Mouse (Mus musculus) lung, embryonic 15.5 days (tissue): ENCODE data around the gene Ccl22. TPM values are rescaled to one million over a fixed set of nuclear protein-coding genes. Genes with fewer than 3 reads are reported as not detected.

Source experiments
- ATAC-seq: fragments of 200-750 bp; cut with Nextera tagmentation; 2 replicates; pipeline ENCODE4 v1.8.0; 2017; ENCODE audit warnings: moderate number of reproducible peaks, borderline replicate concordance; ENCODE audit not compliant: low FRiP score, low TSS enrichment; ENCODE audit errors: extremely low read depth
- H3K27ac ChIP-seq: fragments of 300-500 bp; sonication (generic); 2 replicates; pipeline ENCODE4 v1.5.1; 2015; ENCODE audit warnings: moderate library complexity, mild to moderate bottlenecking, inconsistent platforms
- H3K27me3 ChIP-seq: fragments of 300-500 bp; sonication (generic); 2 replicates; pipeline ENCODE4 v1.6.1; 2015; ENCODE audit warnings: inconsistent platforms
- H3K36me3 ChIP-seq: fragments of 300-500 bp; sonication (generic); 2 replicates; pipeline ENCODE4 v1.6.1; 2015; ENCODE audit warnings: inconsistent platforms
- H3K4me1 ChIP-seq: fragments of 300-500 bp; sonication (generic); 2 replicates; pipeline ENCODE4 v1.6.1; 2015; ENCODE audit warnings: inconsistent platforms
- H3K4me2 ChIP-seq: fragments of 300-500 bp; sonication (generic); 2 replicates; pipeline ENCODE4 v1.6.1; 2015; ENCODE audit warnings: inconsistent platforms, mild to moderate bottlenecking, moderate library complexity
- H3K4me3 ChIP-seq: fragments of 300-500 bp; sonication (generic); 2 replicates; pipeline ENCODE4 v1.5.1; 2015; ENCODE audit warnings: mild to moderate bottlenecking, inconsistent platforms
- H3K9ac ChIP-seq: fragments of 300-500 bp; sonication (generic); 2 replicates; pipeline ENCODE4 v1.6.1; 2015; ENCODE audit warnings: inconsistent platforms
- H3K9me3 ChIP-seq: fragments of 300-500 bp; sonication (generic); 2 replicates; pipeline ENCODE4 v1.6.1; 2016; ENCODE audit warnings: inconsistent platforms
- WGBS: fragments of 180-500 bp; shearing (Covaris S2); methylation state at CpG from one replicate; pipeline ENCODE4 v1.1.7; 2015; 5-methylcytosine and 5-hydroxymethylcytosine counted together
- polyA plus RNA-seq: library from polyadenylated mRNA; unstranded; fragments of >200 nt; fragmentation: Nextera tagmentation; extraction: Ambion mirVana; gene quantifications from 2 replicates; pipeline ENCODE4 v1.2.1, GENCODE M21; 2015

Gene Ccl22
- polyA plus RNA-seq, 1 experiment from 2014 or later, result 0.06 TPM

- H3K9ac ChIP-seq, result no peak overlapping the region
- no peaks in the 10 kb centered on the region for H3K27me3 ChIP-seq
- no peaks in the 10 kb centered on the region for H3K36me3 ChIP-seq
- no peaks in the 10 kb centered on the region for H3K9me3 ChIP-seq
- H3K4me2 ChIP-seq, result no peak overlapping the region
- no peak overlapping the region for H3K27ac ChIP-seq
- no peak overlapping the region for H3K4me3 ChIP-seq
- no peak for ATAC-seq
- 60% methylated on average over 9 of the region's 9 CpGs for WGBS
- H3K4me1 ChIP-seq, result peaks cover 6% of the 10 kb centered on the region; the same call in 1 of the 2 replicates
These were observed 38.5 kb upstream of the Ccl22 start for GRCm38 (mm10) chr8:94706732-94707395.

- Histone ChIP-seq H3K4me3 (no peak overlapping the region), H3K36me3 (no peaks in the 10 kb centered on the region), H3K9me3 (no peaks in the 10 kb centered on the region), H3K27me3 (no peaks in the 10 kb centered on the region), H3K9ac (no peak overlapping the region), H3K4me2 (no peak overlapping the region), H3K4me1 (peaks cover 3% of the 10 kb centered on the region; the same call in 1 of the 2 replicates), H3K27ac (no peak overlapping the region)
- no peak for ATAC-seq
- 62% methylated on average over 8 of the region's 8 CpGs for WGBS
These were observed 35.1 kb upstream of the Ccl22 start for GRCm38 (mm10) chr8:94710336-94710735.

GRCm38 (mm10) chr8:94711160-94711718 lies 34.2 kb upstream of the Ccl22 start:
- 40% methylated on average over 5 of the region's 5 CpGs for WGBS
- Histone ChIP-seq H3K4me2 (0 out of 2 replicates have a peak overlapping the region, but pooled peaks have one; percentile 4), H3K27ac (peak overlapping the region; percentile 51), H3K4me3 (no peak overlapping the region), H3K9me3 (no peaks in the 10 kb centered on the region), H3K36me3 (no peaks in the 10 kb centered on the region), H3K27me3 (no peaks in the 10 kb centered on the region), H3K4me1 (peaks cover 3% of the 10 kb centered on the region; the same call in 1 of the 2 replicates), H3K9ac (no peak overlapping the region)
- ATAC-seq, result no peak

GRCm38 (mm10) chr8:94714556-94714955 lies 30.8 kb upstream of the Ccl22 start:
- Histone ChIP-seq H3K4me1 (0 out of 2 replicates have a peak, but pooled peaks cover 3% of the 10 kb centered on the region), H3K9ac (no peak overlapping the region), H3K36me3 (no peaks in the 10 kb centered on the region), H3K4me3 (no peak overlapping the region), H3K27ac (no peak overlapping the region), H3K9me3 (no peaks in the 10 kb centered on the region), H3K27me3 (no peaks in the 10 kb centered on the region), H3K4me2 (no peak overlapping the region)
- 35% methylated on average over 5 of the region's 5 CpGs for WGBS
- ATAC-seq, result no peak

GRCm38 (mm10) chr8:94715871-94716270 lies 29.5 kb upstream of the Ccl22 start:
- no peak overlapping the region for H3K4me2 ChIP-seq
- H3K4me1 ChIP-seq, result 0 out of 2 replicates have a peak, but pooled peaks cover 3% of the 10 kb centered on the region
- H3K9me3 ChIP-seq, result no peaks in the 10 kb centered on the region
- H3K27ac ChIP-seq, result no peak overlapping the region
- H3K4me3 ChIP-seq, result no peak overlapping the region
- WGBS, result 68% methylated on average over 3 of the region's 3 CpGs
- ATAC-seq, result no peak
- no peaks in the 10 kb centered on the region for H3K36me3 ChIP-seq
- no peaks in the 10 kb centered on the region for H3K27me3 ChIP-seq
- no peak overlapping the region for H3K9ac ChIP-seq

GRCm38 (mm10) chr8:94716841-94717240 lies 28.5 kb upstream of the Ccl22 start:
- no peak overlapping the region for H3K4me3 ChIP-seq
- WGBS, result 50% methylated on average over 1 of the region's 1 CpGs
- H3K36me3 ChIP-seq, result no peaks in the 10 kb centered on the region
- H3K27ac ChIP-seq, result no peak overlapping the region
- no peaks in the 10 kb centered on the region for H3K4me1 ChIP-seq
- no peak overlapping the region for H3K9ac ChIP-seq
- H3K9me3 ChIP-seq, result no peaks in the 10 kb centered on the region
- no peaks in the 10 kb centered on the region for H3K27me3 ChIP-seq
- no peak overlapping the region for H3K4me2 ChIP-seq
- ATAC-seq, result no peak

GRCm38 (mm10) chr8:94725998-94726397 lies 19.4 kb upstream of the Ccl22 start:
- H3K27ac ChIP-seq, result no peak overlapping the region
- no peaks in the 10 kb centered on the region for H3K4me1 ChIP-seq
- no peak overlapping the region for H3K4me3 ChIP-seq
- H3K4me2 ChIP-seq, result no peak overlapping the region
- no peaks in the 10 kb centered on the region for H3K9me3 ChIP-seq
- no peaks in the 10 kb centered on the region for H3K36me3 ChIP-seq
- no peaks in the 10 kb centered on the region for H3K27me3 ChIP-seq
- ATAC-seq, result no peak
- H3K9ac ChIP-seq, result no peak overlapping the region
- WGBS, result 66% methylated on average over 5 of the region's 5 CpGs

- WGBS, result 56% methylated on average over 4 of the region's 4 CpGs
- no peaks in the 10 kb centered on the region for H3K27me3 ChIP-seq
- no peak for ATAC-seq
- no peaks in the 10 kb centered on the region for H3K36me3 ChIP-seq
- H3K4me1 ChIP-seq, result no peaks in the 10 kb centered on the region
- no peak overlapping the region for H3K27ac ChIP-seq
- H3K4me3 ChIP-seq, result no peak overlapping the region
- H3K9ac ChIP-seq, result no peak overlapping the region
- no peaks in the 10 kb centered on the region for H3K9me3 ChIP-seq
- no peak overlapping the region for H3K4me2 ChIP-seq
These were observed 16.1 kb upstream of the Ccl22 start for GRCm38 (mm10) chr8:94729301-94729700.

GRCm38 (mm10) chr8:94733821-94734465 lies 11.4 kb upstream of the Ccl22 start:
- WGBS, result 56% methylated on average over 5 of the region's 5 CpGs
- no peaks in the 10 kb centered on the region for H3K9me3 ChIP-seq
- no peaks in the 10 kb centered on the region for H3K36me3 ChIP-seq
- no peak overlapping the region for H3K4me2 ChIP-seq
- H3K4me1 ChIP-seq, result no peaks in the 10 kb centered on the region
- no peak overlapping the region for H3K4me3 ChIP-seq
- H3K27ac ChIP-seq, result no peak overlapping the region
- no peaks in the 10 kb centered on the region for H3K27me3 ChIP-seq
- ATAC-seq, result peak; percentile 74; the same call in 1 of the 2 replicates
- no peak overlapping the region for H3K9ac ChIP-seq

- ATAC-seq, result no peak
- 70% methylated on average over 7 of the region's 7 CpGs for WGBS
- H3K4me2 ChIP-seq, result no peak overlapping the region
- H3K4me1 ChIP-seq, result no peaks in the 10 kb centered on the region
- no peak overlapping the region for H3K4me3 ChIP-seq
- H3K27ac ChIP-seq, result no peak overlapping the region
- H3K9ac ChIP-seq, result no peak overlapping the region
- H3K36me3 ChIP-seq, result no peaks in the 10 kb centered on the region
- no peaks in the 10 kb centered on the region for H3K27me3 ChIP-seq
- no peaks in the 10 kb centered on the region for H3K9me3 ChIP-seq
These were observed 10.5 kb upstream of the Ccl22 start for GRCm38 (mm10) chr8:94734735-94735350.

- Histone ChIP-seq H3K4me2 (no peak overlapping the region), H3K4me1 (no peaks in the 10 kb centered on the region), H3K27ac (no peak overlapping the region), H3K27me3 (no peaks in the 10 kb centered on the region), H3K9ac (no peak overlapping the region), H3K36me3 (no peaks in the 10 kb centered on the region), H3K4me3 (no peak overlapping the region), H3K9me3 (no peaks in the 10 kb centered on the region)
- WGBS, result 48% methylated on average over 5 of the region's 5 CpGs
- no peak for ATAC-seq
These were observed 9.8 kb upstream of the Ccl22 start for GRCm38 (mm10) chr8:94735426-94736094.
